Mouse (Mus musculus) cerebellum, postnatal 14 days (tissue): Measurements from ENCODE around the gene 1810062G17Rik.

Experiments used
- DNase-seq, 2 experiments: peaks; one replicate each; pipeline ENCODE4 v3.0.0; 2021; ENCODE audit warnings: mixed read lengths in 2 of 2

Gene 1810062G17Rik

DNA sequence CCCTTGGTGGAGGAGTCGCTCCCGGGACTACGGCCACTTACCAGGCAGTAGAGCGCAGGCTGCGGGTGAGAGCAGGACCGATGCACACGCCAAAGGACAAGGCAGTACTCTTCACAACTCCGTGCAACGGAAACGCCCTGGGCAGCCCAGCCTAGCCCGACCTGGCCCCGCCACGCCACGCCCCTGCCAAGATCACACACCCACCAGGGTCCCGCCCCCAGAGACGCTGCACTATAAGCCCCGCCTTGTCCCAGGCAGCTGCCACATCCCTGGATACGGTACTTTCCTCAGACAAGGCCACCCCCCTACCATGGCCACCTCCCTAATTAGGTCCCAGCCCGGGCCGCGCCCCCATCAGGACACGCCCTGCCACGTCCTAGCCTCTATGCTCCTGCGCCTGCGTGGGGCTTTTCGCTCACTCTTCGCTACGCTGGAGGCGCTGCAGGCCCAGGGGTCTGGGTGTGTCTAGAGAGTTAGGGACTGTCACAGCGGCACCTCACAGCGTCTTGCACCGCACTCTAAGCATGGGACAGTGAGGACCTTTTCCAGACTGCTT, at the start of gene 1810062G17Rik, which contains the start of gene Anxa5:
TSS of gene 1810062G17Rik (plus strand) at position 406 of the 556 bp plus-strand sequence.
TSS of gene Anxa5 (minus strand) at position 363 of the 556 bp plus-strand sequence.
- DNase-seq: peak; percentile 85

DNA sequence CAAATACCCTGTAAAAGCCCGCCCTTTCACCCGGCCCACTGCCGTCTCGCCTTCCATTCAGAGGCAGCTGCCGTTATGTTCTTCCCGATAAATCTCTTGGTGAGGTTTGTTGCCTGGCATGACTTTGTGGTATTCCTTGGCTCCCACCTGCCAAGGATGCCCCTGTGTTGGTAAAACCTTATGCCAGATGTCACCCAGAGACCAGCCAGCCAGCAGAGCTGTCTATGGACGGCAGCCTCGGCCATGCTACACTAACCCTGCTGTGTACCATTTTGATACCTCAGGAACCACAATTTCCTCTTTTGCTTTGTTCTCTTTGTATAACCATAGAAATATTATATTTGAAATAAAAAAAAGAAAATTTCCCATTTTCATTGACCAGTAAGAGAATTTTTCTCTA, 48.4 kb upstream of the 1810062G17Rik start:
- DNase-seq: no peak

DNA sequence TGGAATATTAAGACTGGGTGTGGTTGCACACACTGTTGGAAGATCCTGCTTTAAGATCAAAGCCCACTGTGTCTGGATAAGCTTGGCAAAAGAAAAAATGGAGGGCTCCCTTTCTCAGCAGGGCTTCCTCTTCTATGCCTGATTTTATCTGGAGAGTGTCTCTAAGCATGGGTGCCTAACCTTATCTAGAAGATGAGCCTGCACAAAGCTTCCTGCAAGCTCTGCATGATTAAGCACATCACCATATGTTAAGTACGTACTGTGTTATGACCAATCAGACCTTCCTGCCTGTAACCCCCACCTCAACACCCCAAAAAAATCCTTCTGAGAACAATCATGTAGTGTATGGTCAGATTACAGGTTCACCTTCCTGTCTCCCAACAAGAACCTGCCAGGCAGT, 45.4 kb upstream of the 1810062G17Rik start:
- no peak for DNase-seq

DNA sequence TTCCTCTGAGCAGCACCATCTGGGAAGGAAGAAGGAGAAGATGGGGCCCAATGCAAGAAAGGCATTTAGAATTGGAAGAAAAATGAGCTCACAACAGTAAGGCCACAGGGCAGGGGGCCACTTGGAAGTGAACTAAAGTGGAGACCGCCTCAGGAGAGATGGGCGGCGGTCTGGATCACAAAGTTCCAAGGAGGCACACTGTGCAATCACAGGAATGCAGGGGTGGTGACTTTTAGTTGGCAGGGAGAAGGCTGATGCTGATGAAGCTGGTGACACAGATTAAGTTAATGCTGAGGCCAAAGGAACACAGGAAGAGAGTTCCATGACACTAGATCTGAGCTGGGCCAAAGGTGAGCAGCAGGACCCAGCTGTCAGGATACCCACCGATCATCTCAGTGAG, 35.5 kb upstream of the 1810062G17Rik start:
- no peak for DNase-seq

GRCm38 (mm10) chr3:36442426-36442825, 33.3 kb upstream of the 1810062G17Rik start:
- DNase-seq: peak; percentile 78 to 82

GRCm38 (mm10) chr3:36446041-36446440, 29.7 kb upstream of the 1810062G17Rik start:
- no peak for DNase-seq

- DNase-seq: peak in 1 of 2 experiments; percentile 14
These were observed 29.2 kb upstream of the 1810062G17Rik start for GRCm38 (mm10) chr3:36446506-36446905.

DNA sequence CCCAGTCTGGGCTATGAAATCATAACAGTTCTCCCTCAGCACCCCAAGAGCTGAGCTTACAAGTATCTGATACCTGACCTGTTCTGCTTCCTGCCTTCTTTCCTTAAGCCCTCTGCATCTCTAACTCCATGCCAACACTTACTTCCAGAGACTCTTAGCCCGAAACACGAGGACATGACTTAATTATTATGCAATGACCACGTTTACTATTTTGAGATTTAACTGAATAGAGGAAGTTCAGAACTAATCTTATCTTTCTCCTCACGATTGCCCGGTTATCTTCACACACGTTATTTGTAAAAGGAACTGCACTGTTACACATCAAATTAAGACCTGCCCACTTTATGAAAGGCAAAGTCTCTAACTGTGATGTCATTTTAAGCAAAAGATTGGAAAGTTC, 28.8 kb upstream of the 1810062G17Rik start:
- DNase-seq: no peak

DNA sequence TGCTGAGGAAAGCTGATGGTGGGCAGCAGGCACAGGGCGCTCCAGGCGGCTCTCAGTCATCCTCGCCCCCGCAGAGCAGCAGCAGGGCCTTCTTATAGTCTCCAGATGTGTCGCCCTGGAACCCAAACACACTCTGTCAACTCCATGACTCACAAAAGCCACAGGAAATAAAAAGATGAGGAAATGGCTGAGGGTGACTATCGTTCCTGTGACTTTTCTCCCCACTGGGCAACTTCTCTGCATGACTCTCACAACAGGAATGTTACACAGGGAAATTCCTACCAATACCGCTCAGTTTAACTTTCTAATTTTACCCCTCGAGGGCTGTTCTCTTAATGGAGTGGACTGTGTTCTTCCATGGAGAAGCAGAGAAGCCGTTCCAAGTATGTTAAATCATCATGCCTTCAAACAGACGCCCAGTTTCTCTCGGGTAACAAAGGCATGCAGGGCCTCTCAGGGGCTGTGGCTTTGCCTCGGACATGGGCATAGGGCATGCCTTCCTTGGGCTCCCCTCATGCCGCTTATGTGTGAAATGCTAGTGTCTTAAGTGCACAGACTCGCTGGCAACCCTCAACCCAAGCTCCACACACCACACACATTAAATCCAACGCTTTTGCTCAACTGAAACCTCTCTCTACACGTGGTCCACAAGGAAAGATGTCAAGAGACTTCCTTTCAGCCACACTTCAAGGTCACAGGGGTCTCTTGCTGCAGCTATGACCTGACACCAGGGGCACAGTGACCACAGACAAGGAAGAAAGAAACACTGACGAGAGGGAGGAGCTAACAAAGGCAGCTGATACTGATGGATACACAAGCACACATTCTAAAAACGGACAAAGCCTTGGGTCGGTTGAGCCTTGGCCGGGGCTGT, 26.2 kb upstream of the 1810062G17Rik start:
- DNase-seq: no peak

GRCm38 (mm10) chr3:36452502-36452901, 23.2 kb upstream of the 1810062G17Rik start:
- DNase-seq: no peak

DNA sequence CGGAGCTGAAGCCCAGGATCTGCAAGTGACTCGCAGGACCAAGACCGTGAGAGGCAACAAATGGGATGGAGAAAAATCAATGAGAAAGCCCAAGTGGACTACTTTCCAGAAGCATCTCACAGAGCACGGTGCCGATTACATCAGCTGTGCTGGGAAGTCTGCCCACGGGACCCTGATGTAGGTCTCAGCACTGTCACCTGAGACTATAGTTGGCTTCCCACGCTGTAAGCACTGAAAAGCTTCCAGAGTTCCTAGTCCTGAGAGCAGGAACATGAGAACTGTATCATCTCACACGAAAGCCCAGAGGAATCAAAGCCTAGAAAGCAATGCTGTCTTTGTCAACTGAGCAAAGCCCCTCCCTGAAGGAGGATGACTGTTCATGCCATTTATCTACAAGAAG, 20.6 kb upstream of the 1810062G17Rik start:
- no peak for DNase-seq

DNA sequence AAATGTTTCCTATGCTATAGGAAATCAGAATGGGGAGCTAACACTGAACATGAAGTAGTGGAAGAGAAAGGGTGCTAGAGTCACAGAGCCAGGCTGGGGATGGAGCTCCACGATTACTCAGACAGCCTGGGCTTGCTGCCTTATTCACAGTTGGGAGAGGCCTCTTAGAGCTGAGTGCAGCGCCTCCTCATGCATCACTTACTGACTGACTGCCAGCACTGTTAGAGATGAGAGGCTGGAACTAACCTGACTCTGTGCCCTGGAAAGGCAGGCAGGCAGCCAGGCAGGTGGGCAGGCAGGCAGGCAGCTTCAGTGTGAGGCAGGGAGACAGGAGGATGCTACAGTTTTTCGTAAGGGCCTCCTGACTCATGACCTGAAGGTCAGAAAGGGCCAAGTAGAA, 20.2 kb upstream of the 1810062G17Rik start:
- DNase-seq: peak; percentile 85 to 91

- peak; percentile 24 to 25 for DNase-seq
These were observed 15.0 kb upstream of the 1810062G17Rik start for GRCm38 (mm10) chr3:36460717-36461116.

GRCm38 (mm10) chr3:36461819-36462218, 13.9 kb upstream of the 1810062G17Rik start:
- DNase-seq: no peak

DNA sequence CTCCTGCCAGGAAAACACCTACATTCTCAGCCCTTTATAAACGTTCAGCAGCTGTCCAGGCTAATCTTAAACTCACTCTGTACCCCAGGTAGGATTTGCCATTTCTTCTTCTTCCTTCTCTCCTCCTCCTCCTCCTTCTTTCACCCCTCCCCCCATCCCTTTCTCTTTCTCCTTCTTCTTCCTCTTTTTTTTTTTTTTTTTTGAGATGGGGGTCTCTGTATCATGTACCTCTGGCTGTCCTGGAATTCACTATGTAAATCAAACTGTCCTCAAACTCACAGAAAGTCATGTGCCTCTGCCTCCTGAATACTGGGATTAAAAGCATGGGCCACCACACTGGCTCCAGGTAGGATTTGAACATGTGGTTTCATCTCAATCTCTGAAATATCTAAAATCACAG, 13.4 kb upstream of the 1810062G17Rik start:
- no peak for DNase-seq

DNA sequence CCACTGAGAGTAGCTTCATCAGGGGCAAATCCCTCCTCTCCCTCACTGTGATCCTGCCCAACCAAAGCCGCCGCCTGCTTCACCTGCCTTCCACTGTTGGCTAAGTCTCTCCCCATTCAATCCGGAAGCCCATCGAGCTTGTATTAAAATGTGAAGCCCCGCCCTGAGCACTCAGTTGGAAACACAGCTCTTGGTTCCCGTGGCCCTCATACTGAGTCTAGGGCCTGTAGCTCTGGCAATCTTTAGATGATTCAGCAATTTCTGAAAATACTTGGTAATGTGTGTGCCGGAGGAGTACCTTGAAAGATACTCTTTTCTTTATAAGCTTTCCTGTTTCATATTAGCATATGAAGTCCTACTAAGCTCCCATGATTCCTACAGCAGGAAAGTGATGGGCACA, 10.2 kb upstream of the 1810062G17Rik start:
- DNase-seq: no peak

GRCm38 (mm10) chr3:36467632-36468031, 8.1 kb upstream of the 1810062G17Rik start:
- DNase-seq: no peak

DNA sequence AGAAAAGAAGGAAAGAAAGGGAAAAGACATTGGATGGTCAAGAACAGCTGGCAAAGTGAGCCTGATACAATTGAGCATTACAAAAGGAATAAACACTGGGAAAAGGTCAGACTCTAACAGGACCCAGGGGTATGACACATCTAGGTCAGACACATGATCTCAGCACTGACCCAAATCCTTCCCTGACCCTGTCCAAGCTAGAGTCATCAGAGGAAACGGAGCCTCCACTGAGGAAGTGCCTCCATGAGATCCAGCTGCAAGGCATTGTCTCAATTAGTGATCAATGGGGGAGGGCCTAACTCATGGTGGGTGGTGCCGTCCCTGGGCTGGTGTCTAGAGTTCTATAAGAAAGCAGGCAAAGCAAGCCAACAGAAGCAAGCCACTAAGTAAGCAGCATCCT, 6.9 kb upstream of the 1810062G17Rik start:
- no peak for DNase-seq

- DNase-seq: no peak
These were observed 3.9 kb upstream of the 1810062G17Rik start for GRCm38 (mm10) chr3:36471856-36472255.

DNA sequence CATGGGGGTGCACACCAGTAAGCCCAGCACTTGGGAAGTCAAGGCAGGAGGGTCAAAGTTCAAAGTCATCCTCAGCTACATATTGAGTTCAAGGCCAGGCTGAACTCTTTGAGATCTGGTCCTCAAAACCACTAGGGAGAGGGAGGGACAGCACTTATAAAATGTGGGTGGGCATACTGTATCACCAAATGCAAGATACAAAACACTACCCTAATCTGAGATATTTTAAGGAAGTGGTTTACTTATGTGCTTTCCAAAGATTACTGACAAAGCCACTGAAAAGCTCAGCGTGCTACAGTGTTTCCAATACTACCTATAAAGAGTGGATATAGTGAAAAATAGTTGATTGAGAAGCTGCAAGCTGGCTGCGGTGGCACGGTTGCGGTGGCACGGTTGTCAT, 2.5 kb upstream of the 1810062G17Rik start:
- DNase-seq: no peak

DNA sequence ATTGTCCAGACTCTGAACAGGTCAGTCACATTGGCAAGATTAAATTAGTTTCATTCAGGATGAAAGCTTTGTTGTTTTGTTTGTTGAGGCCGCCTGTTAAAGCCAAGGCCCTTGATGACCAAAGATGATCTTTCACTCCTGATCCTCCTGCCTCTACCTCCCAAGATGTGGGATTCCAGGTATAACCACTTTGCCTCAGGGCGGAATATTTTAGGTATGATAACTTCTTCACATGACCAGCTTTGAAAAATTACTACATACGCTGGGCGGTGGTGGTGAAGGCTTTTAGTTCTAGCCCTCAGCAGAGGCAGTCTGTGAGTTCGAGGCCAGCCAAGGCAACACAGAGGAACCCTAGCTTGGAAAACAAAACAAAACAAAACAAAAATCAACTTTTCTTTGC, 1.3 kb upstream of the 1810062G17Rik start:
- DNase-seq: no peak

DNA sequence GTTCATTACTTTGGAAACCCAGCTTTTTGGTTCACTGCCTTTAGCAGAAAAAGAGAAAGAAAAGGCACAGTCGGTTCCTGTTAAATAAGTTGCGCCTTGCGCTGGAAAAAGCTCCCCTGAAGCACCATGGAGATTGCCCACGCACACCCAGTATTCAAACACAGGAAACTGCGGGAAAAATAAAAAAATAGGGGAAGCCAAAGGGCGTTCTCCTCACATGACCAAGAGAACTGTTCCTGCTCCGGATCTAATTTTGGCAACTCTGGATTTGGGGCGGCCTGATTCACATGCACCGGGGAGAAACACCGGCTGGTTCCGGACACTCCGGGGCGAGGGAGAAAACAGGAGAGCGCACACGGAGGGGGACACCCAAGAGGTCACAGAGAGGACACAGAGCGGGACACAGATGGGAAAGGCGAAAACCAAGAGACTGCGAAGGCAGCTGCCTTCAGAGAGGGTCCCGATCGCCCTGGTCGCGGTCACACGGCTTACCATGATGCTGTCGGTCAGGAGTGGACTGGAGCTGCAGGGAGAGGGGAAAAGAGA, 726 bp upstream of the 1810062G17Rik start:
- no peak for DNase-seq

- DNase-seq: peak; percentile 27 to 39
These were observed 771 bp downstream of the 1810062G17Rik start for GRCm38 (mm10) chr3:36476261-36477155.
